Mouse (Mus musculus): ENCODE data around the gene Hexim1.

The Hexim1 gene

DNA sequence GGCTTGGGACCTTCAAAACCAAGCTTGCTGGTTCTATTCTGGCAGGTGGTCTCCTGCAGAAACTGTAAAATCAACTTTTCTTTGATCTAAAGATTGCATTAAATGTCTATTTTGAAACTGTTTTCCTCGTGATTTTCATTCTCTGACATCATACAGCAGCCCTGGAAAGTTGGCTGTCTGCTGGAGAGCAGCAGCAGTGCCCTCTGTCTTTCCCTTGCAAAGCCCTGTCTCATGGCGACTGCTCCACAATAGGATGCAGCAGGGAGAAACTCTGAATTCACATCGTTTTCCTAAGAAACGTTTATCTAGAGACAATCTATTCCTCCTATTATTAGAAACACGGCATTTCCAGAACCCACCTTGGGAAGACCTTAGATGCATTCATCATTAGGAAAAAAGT, 3.6 kb downstream of the Hexim1 start:
- DNase-seq, result no peak

DNA sequence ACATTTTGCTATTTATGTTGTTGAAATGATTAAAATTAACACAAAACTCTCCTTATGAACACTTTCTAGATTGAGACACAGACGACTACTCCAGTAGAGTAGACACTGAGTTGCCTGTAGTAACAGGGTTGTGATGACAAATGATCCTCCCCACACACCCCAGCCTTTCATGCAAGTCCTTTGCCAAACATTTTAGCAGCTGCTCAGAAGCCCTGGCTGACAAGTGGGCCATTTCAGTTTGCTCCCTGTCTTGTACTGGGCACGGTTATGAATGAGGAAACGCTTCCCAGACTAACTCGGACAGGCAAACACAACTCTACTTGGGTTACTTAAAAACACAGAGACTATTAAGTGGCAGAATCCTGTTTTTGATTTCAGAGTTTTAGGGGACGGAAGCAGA, 4.3 kb downstream of the Hexim1 start:
- no peak for DNase-seq

DNA sequence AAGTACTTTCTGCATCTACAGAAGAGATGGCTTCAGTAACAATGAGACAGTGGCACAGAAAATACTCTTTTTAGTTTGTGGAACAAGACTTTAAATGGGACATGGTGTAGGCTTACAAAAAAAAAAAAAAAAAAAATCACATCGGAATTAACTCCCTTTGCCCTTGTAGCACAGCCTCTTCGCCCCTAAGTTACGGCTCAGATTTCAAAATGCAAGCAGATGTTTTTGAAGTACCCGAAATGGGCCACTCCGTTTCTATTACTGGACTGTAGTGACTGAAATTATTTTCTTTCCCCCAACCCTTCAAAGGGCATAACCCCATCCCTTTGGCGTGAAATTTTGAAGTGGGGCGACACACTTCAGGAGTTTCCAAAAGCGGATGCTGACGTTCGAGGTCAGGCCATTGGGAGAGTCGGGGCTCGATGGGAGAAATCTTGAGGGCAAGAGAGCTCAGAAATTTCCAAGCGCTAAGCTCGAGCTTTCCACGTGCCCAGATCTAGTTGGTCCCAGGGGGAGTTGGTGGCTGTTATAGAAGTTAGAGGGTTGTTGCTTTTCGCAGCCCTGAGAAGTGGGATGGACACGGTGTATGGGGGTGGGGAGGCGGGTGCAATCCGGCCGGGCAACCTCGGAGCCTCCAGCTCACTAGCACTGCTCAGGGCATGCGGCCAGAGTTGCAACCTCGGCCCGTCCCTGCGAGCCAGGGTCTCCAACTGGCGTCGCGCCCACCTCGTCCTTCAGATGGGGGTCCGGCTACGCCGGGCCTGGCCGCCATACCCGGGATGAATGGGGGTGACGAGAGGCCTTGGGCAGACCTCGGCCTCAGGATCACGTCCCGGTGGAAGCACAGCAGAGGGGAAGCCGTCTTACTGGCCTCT, 15.9 kb downstream of the Hexim1 start, which contains the start of gene Hexim2:
Gene Hexim2 (plus strand): TSS at position 729 of the 875 bp plus-strand sequence.
- DNase-seq, result peak; percentile 71

DNA sequence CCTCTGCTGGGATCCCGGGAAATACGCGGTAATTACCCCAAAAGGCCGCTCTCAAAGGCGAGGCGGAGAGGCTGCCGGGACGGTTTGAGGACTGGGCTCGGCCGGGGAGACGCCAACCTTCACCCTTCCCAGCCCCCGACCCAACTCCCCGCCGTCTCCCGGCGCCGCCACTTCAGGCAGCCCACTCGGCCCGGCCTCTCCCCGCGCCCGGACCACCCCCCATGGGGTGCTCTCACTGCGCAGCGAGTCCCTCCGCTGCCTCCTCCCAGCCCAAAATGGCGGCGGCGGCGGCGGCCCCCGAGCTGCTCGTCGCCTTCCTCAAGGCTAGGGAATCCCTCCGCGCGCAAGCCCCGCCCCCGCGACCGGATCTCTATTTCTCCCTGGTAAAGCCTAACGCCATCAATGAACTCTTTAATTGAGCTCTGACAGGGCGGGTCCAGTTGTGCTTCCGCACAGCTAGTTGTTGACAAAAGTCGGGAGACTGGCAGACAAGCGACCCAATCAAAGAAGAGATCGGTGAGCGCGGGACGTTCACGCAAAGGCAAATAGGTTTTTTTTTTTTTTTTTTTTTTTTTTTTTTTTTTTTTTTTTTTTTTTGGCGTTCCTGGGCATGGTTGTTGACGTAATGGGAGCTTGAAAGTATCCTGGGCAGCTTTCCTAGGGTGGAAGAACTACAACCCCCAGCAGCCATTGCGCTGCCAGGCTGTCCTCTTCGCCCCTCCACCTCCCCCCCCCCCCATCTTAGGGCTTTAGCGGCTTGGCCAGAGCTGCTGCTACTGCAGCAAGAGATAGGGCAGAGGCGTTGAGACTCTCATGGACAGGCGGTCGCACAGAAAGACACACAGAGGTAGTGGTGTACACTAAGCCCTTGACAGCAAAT, 16.8 kb downstream of the Hexim1 start:
- peak; percentile 100 for DNase-seq

DNA sequence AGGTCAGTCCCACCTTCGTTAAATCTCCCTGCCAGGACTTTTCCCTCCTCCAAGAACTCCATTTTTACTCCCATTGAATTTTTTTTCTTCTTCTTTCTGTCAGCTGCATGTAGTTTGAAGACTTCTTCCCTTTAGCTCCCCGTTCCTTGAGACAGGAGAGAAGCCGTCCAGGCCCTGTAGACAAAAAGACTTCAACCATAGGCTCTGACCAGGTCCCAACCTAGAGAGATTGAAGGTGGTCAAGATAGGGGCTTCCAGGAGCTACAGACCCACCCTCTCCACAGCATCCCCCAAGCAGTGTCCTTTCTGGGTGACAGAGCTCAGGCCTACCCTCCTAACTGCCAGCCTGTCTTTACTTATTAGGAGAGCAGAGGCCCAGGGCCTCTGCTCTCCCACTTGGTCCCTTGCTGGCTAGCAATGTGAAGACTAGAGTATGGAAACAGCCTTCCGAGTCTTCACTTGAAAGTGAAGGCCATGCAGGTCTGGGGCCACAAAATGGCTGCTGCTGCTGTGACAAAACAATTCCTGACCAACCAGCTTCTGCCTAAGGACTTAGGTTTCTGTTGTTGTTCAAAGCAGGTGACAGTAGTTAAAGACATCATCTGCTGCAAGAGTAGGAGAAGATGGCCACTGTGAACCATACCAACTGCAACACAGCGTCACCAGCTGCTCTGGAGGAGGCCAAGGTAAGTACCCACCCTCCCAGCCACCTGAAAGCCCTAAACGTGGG, 17.6 kb downstream of the Hexim1 start:
- no peak for DNase-seq

DNA sequence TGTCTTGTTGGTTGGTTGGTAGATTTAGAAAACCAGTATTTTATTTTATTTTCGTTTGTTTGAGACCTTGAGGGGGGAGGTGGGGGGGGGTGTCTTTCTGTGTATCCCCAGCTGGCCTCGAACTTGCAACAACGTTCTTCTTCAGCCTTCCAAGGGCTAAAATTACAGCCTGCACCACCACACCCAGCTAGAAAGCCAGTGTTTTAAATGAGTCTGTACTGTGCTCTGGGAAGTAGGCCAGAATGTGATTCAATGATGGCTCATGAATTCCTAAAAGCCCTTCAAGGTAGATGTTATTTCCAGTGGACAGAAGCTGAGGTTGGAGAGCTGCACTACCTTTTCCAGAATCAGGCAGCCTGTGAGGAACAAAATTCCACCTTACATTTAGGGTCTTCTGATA, 18.2 kb downstream of the Hexim1 start:
- DNase-seq, result no peak

DNA sequence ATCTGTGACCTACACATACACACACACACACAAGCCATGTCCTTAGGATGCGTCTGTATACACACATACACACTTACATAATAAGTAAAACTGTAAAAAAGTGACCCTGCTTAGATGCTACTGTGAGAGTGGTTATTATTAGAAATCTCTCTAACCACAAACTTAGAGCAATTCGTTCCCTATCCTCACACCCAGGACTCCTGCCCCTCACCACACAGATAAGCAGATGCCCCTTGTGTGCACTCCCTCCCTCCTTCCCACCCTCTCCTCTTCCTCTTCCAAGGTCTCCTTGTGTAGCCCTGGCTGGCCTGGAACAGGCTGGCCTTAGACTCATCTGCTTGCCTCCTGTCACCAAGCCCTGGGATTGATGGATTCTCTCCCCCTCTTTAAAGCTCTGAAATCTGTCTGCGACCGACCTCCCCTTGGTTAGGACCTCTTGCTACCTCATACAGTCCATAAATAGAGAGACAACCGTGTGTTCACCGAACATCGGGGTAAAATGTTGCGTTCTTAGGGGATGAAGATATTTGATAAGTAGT, 20.1 kb downstream of the Hexim1 start:
- DNase-seq, result no peak

DNA sequence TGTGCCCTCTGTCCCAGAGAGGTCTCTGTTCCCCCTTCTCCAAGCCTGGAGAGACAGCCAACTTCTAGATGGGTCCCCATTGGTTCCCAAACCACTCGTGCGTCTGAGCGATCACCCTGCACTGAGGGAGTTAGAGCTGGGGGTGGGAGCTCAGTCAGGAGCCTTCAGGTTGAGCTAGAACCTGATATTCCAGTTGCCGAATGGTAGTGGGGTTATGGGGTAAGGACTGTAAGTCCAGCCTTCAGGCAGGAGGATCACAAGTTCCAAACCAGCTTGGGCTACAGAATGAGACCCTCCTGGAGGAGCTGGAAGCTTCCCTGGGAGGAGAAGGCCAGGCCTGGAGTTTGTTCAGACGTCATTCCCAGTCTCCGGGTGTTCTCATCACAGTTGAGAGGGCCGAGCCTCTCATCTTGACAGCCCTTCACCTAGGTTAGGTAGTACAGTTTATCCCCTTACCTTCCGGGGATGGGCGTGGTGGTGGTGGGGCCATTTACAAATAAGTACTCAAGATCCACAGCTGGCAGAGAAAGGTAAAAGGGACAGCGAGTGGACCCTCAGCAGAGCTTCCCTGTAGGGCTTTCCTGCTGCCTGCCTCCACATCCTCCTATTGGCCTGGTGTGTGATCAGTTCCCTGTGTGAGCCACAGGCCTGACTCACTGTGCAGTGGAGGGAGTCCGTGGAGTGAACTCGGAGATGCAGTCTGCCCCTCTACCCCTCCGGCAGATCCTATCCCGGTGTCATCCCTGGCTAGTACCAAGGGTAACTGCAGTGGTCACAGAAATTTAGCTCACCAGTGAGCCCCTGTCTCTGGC, 24.1 kb downstream of the Hexim1 start:
- no peak for DNase-seq

DNA sequence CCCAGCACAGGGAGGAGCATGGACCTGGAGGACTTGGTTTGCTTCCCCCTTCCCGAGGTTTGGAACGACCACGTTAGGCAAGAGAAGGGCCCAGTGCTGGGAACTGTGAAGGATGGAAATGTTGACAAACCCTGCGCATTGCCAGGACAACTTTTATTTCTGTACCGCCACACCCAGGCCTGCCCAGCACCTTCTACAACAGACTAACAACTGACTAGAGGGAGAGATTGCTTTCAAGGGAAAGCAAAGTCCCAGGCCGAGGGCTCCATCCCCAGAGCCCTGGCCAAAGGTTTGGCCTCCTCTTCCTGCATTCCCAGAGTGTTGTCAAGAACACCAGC, 24.7 kb downstream of the Hexim1 start:
- DNase-seq, result no peak

DNA sequence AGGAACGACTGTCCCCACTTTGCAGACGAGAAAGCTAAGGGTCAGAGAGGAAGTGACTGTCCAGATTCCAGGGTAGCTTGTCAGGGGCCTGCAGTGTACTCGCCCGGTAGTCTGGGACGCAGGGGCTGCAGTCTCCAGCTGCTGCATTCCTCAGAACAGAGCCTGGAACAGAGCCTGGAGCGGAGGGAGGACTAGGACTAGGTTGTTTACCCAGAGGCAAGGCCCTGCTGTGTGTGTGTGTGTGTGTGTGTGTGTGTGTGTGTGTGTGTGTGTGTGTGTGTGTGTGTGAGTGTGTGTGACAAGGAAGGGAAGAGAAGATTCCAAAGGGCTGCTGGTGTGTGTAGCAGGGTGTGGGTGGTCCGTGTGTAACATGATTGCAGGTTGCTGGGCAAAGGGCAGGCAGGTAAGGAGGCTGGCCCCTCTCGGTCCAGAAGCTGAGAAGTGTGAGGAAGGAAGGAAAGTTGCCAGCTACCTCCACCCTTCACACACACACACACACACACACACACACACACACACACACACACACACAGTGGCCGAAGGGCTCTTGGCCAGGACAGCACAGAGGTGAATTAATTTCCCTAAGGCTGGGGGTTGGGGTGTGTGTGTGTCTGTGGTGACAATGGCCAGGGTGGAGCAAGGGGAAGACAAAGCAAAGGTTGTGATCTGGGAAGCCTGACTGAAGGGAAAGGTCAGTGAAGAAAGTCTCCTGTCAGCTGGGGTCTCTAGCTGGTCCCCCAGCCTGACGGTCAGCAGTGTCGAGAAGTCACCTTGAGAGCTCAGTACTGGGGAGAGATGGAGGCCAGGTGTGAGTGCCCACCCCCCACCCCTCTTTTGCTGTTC, 25.3 kb downstream of the Hexim1 start:
- peak; percentile 89 for DNase-seq

DNA sequence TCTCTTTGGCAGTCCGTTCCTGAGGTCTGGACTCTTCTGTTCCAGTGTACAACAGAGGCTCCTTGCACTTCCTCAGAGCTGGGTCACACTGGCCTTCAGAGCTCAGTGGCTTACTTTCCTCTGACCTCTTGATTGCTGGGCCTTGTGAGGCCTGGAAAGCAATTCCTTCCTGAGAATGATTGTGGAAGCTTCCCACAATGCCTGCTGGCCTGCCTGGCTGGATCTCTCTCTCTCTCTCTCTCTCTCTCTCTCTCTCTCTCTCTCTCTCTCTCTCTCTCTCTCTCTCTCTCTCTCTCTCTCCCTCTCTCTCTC, 25.9 kb downstream of the Hexim1 start:
- DNase-seq, result peak; percentile 53

DNA sequence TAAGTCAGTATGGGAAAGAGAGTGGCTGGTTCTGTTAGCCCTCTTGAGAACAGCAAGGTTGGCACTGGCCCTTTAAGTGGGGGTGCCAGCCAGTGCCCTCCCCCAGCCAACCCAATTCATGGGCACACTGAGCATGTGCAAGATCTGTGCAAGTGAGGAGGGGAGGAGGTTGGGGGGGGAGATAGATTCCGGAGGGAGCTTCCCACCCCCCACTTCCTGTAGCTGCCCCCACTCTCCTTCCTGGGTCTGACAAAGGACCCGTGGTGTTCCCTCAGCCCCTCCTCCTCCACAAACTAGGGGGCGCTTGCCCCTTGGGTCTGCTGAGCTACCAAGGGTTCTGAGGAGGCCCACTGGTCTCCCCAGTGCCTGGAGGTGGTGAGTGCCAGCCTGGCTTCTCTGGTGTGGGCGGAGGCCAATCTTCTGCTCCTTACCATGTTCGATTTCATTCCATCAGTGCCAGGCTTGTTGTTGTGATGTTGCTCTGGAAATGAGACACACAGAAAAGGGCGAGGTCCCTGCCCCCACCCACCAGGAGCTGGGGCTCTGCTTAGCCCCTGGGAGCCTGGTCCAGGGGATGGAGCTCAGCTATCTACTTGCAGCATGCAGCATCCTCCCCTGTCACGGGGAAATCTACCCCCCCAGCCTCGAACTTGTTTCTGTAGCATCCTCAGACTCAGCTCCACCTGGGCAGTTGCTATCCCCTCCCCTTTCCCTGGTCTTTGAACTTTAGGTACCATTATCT, 26.6 kb downstream of the Hexim1 start:
- DNase-seq, result peak; percentile 87

DNA sequence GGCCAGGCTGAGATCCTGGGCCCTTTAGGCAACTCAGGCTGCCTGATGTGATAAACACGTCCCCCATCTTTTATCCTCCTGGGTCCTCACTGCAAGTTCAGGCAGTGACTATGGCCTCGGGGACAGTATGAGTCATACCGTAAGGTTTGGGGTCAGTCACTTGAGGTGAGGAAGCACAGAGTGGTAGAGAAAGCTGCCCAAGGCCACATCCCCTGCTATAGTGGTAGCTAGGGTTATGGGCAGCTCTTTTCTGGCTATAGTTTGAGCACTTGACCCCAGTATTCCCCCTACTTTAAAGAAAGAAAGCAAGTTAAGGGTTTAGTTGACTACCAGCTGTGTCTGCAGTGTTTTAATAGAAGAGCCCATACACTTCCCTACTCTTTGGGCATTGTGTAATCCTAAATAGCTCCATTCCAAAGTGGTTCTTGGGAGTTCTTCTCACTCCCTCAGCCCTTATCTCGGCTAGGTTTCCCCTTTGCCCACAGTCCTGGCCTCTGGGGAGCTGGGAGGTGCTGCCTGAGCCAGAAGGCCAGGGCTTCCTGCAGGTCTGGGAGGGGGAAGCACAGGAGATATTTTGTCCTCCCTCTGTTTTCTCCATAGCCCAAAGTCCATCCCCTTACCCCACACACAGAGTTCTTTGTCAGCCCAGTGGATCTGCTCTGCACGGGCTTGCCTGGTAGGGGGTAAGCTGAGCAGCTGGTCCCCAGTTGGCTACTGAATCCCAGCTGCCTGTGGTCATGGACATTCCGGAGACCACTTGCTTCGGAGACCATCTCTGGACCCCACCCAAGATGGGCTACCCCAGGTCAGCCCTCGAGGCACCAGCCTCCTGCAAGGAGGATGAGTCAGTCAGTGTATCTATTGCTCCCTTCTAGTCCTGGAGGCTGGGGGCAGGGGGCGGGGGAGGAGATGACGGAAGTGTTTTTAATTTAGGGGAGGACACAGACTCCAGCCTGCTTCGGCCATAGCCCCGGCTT, 28.6 kb downstream of the Hexim1 start:
- DNase-seq, result peak; percentile 27

DNA sequence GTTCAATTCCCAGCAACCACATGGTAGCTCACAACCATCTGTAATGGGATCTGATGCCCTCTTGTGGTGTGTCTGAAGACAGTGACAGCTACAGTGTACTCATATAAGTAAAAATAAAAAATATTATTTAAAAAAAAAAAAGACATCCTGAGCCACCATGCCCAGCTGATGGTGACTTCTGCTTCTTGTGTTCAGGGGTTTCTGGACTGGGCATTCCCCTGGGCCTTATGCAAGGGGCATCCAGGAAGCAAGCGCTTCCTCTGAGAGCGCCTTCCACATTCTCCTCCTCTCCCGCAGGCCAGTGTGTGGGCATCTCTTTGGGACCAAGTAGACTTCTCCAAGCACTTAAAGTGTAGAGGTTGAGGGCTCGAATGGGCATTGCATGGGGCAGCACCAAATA, 30.4 kb downstream of the Hexim1 start:
- DNase-seq, result no peak

DNA sequence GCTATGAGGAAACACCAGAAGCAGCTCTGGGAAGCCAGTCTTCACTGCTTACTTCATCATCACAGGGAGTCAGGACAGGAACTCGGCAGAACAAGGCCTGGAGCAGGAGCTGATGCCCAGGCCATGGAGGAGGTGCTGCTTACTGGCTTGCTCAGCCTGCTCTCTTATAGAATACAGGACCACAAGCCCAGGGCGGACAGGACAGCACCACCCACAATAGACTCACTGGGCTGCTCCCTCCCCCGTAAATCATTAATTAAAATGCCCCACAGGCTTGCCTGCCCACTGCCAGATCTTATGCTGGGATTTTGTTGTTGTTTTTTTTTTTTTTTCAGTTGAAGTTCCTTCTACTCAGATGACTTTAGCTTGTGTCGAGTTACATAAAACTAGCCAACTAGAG, 31.7 kb downstream of the Hexim1 start:
- peak; percentile 70 for DNase-seq

DNA sequence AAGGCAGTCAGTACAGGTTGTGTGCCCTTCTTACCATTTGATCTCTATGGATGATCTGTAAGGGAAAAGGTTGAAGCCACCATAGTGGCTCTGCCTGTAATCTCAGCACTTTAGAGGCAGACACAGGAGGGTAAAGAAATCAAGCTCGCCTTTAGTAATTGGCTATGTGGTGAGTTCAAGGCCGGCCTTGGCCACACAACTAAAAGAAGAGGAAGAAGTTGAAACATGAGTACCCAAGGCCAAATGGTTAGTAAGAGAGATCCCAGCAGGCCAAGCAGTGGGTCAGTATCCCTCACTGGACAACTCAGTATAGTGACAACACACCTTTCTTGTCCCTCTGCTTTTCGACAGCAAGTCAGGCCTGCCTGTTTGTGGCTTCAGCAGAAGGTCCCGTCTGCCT, 33.7 kb downstream of the Hexim1 start:
- DNase-seq, result no peak

DNA sequence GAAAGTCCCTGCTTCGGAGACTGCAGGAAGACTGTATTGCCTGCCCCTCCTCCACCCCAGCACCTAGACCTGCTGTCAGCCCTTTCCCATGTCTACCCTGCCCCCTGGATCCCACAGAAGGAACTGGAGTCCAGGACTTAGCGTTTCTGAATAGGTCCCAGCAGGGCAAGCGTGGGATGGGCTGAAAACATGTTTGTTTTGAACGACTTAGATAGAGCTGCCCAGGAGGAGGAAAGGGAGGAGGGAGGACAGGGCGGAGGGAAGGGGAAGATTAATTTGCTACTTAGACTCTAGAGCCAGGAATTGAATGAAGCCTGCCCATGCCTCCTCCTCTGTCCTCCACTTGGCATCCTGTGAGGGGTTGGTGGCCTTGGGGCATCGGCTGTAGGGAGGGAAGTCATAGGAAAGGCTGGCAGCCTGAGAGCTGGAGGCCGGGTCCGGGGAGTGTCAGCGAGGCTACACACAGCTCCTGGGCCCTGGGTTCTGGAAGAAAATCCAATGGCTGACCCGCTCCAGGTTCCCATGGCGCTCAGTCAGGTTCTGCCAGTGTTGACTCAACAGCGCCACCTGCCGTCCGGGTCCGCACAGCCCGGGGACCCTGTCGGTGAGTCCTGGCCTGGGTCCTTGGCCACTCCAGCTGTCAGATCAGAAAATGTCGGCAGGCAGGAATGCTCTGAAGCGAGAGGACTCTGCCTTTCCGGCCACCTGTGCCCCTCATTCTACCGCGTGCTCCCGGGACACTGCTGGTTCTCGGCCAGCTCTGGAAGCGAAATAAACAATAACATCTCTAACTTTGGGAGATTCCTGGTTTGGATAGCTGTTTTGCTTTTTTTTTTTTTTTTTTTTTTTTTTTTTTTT, 42.8 kb downstream of the Hexim1 start:
- peak; percentile 97 for DNase-seq

DNA sequence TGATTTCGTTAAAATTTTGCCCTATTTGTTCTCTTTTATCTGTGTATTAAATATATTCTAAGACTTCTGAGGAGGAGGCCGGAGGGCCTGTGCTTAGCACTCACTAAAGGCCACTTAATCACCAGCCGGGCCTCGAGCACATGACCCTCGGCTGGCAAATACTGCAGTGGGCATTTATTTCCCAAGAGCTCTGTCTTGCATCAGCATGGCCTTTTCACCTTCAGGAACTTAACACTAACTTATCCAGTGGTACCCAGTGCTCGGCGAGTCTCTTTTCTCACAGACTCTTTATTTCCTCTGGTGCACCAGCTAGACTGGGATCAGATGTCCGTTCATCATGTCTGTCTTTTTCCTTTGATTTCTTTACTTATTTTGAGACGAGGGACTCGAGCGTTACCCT, 44.7 kb downstream of the Hexim1 start:
- no peak for DNase-seq
